Mouse (Mus musculus): ENCODE measurements around the gene Pip5k1c.

DNA sequence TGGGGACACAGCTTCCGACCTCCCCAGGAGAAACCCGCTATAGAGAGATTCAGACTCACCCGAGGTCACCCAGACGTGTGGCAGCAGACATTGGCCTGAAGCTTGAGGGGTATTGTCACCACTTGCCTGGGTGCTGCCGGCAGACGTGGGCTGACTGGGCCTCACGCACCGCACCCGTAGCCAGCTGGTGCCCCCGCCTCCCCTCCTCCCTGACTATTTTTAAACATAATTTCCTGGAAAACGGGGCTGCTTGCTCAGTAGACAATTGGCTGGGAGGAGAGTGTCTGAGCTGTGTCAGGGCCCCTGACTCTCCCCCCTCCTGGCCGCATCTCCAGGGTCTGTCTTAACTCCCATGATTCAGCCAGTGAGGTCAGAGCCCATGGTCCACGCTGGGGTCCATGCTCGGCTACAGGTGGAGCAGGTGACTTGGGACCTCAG lies 10.0 kb downstream of the Pip5k1c start:
- TF ChIP-seq ZNF384 (IDR thresholded peaks at IDR 0.05; ENCODE audit: low read depth, low read length) (no peak), CHD2 (IDR thresholded peaks at IDR 0.05; ENCODE audit: low read depth, low read length) (no peak)
